8 mouse cellular contexts compared by ENCODE assay signal in the genomic region with DNA sequence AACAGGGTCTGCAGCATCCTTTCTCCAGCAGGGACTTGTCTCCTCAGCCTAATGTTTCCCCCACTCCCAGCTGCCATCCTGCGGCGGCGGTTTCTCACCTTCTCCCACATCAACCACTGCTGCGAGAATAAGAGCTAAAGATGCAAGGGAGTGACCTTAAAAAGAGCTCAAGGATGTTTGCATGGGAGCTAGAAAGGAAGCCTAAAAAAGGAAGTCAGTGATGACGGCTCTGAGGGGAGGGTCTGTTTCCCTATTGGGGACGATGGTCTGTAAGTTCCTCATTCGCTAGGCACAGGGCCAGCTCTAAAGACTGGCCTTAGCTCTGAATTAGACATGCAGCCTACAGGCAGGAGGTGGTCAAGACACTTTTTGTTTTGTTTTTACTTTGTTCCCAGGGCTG. TPM values are rescaled to one million over a fixed set of nuclear protein-coding genes. Genes with fewer than 3 reads are reported as not detected.
DNase-seq lines count a peak whose midpoint lies in the region; ATAC-seq lines count a peak whose summit lies in the region.

No protein-coding gene starts in this region.

- H3K36me3 ChIP-seq in embryonic facial prominence, embryonic 14.5 days (ENCODE audit: control insufficient read depth, insufficient read depth, low read length): no peaks in the 10 kb centered on the region
- no peaks in the 10 kb centered on the region for H3K36me3 ChIP-seq in embryonic facial prominence, embryonic 10.5 days (replicated peaks)
- no peaks in the 10 kb centered on the region for H3K36me3 ChIP-seq in megakaryocyte, embryonic 14.5 days (replicated peaks; ENCODE audit: low read length)
- no peaks in the 10 kb centered on the region for H3K36me3 ChIP-seq in forebrain, embryonic 12.5 days (replicated peaks)

- H3K4me3 ChIP-seq in embryonic facial prominence, embryonic 14.5 days (ENCODE audit: low read depth, low read length): no peak overlapping the region
- no peak overlapping the region for H3K4me3 ChIP-seq in embryonic facial prominence, embryonic 10.5 days
- peak overlapping the region; percentile 78 for H3K4me3 ChIP-seq in megakaryocyte, embryonic 14.5 days (replicated peaks)
- no peak overlapping the region for H3K4me3 ChIP-seq in forebrain, embryonic 12.5 days (replicated peaks)

- intact Hi-C loops in heart, postnatal 14 days (cut with DNase I): no loop called here

- no peaks in the 10 kb centered on the region for H3K9me3 ChIP-seq in embryonic facial prominence, embryonic 14.5 days (ENCODE audit: control insufficient read depth, low read length)
- peaks cover 2% of the 10 kb centered on the region; the same call in 1 of the 2 replicates for H3K9me3 ChIP-seq in embryonic facial prominence, embryonic 10.5 days
- no peaks in the 10 kb centered on the region for H3K9me3 ChIP-seq in megakaryocyte, embryonic 14.5 days
- H3K9me3 ChIP-seq in forebrain, embryonic 12.5 days: no peaks in the 10 kb centered on the region

- no peak overlapping the region for H3K27ac ChIP-seq in embryonic facial prominence, embryonic 14.5 days (replicated peaks; ENCODE audit: low read depth, low read length)
- no peak overlapping the region for H3K27ac ChIP-seq in embryonic facial prominence, embryonic 10.5 days (replicated peaks)
- H3K27ac ChIP-seq in forebrain, embryonic 12.5 days: no peak overlapping the region

- no peaks in the 10 kb centered on the region for H3K4me1 ChIP-seq in embryonic facial prominence, embryonic 14.5 days (ENCODE audit: control insufficient read depth, insufficient read depth, low read length)
- H3K4me1 ChIP-seq in embryonic facial prominence, embryonic 10.5 days: peaks cover 6% of the 10 kb centered on the region; the same call in 1 of the 2 replicates
- peaks cover 37% of the 10 kb centered on the region for H3K4me1 ChIP-seq in megakaryocyte, embryonic 14.5 days
- H3K4me1 ChIP-seq in forebrain, embryonic 12.5 days: no peaks in the 10 kb centered on the region

- no peaks in the 10 kb centered on the region for H3K27me3 ChIP-seq in embryonic facial prominence, embryonic 14.5 days (replicated peaks; ENCODE audit: control insufficient read depth, insufficient read depth, low read length)
- H3K27me3 ChIP-seq in embryonic facial prominence, embryonic 10.5 days (replicated peaks; ENCODE audit: low read depth, poor library complexity, severe bottlenecking): no peaks in the 10 kb centered on the region
- peaks cover 5% of the 10 kb centered on the region for H3K27me3 ChIP-seq in megakaryocyte, embryonic 14.5 days (replicated peaks)
- H3K27me3 ChIP-seq in forebrain, embryonic 12.5 days: no peaks in the 10 kb centered on the region

- DNase-seq in embryonic facial prominence, embryonic 14.5 days (ENCODE audit: low spot score): peak; percentile 46
- DNase-seq in embryonic facial prominence, embryonic 10.5 days (ENCODE audit: low spot score): no peak
- peak; percentile 5 for DNase-seq in urinary bladder, postnatal 14 days (ENCODE audit: low spot score)
- no peak for DNase-seq in urinary bladder, postnatal 10 days (ENCODE audit: low spot score)
- peak; percentile 13 to 46 for DNase-seq in heart, postnatal 14 days
- no peak for DNase-seq in retina, embryonic 14.5 days (ENCODE audit: low spot score)

- no peak for ATAC-seq in embryonic facial prominence, embryonic 14.5 days (ENCODE audit: low read depth)
- ATAC-seq in forebrain, embryonic 12.5 days (ENCODE audit: low FRiP score): no peak

- no peak overlapping the region for H3K4me2 ChIP-seq in embryonic facial prominence, embryonic 14.5 days (ENCODE audit: low read depth, low read length)
- no peak overlapping the region for H3K4me2 ChIP-seq in forebrain, embryonic 12.5 days

- H3K9ac ChIP-seq in embryonic facial prominence, embryonic 14.5 days (ENCODE audit: low read depth, low read length): no peak overlapping the region
- no peak overlapping the region for H3K9ac ChIP-seq in forebrain, embryonic 12.5 days

- 64% methylated on average over 7 of the region's 7 CpGs for WGBS in embryonic facial prominence, embryonic 14.5 days
- WGBS in embryonic facial prominence, embryonic 10.5 days: 68% methylated on average over 7 of the region's 7 CpGs
- 74% methylated on average over 7 of the region's 7 CpGs for WGBS in forebrain, embryonic 12.5 days

RNA-seq across cellular contexts. Expression of gene Slc25a43, which starts 1.3 kb away (rescaled TPM):
- 1.5 and 1.9 TPM in 2 replicates for polyA plus RNA-seq in embryonic facial prominence, embryonic 14.5 days (2014; fragmentation: Nextera tagmentation; extraction: Ambion mirVana)
- 1.1 and 2.0 TPM in 2 replicates for polyA plus RNA-seq in embryonic facial prominence, embryonic 10.5 days (2016; fragmentation: Nextera tagmentation; extraction: Ambion mirVana)
- under 1 TPM; 0.32 to 0.38 TPM for total RNA-seq in heart, postnatal 14 days (2021)
- 2.6 TPM in 1 of 2 replicates, not detected in the other for polyA plus RNA-seq in megakaryocyte, embryonic 14.5 days (2012; ENCODE audit: insufficient read depth, low replicate concordance)
- polyA plus RNA-seq in forebrain, embryonic 12.5 days (2016; fragmentation: Nextera tagmentation; extraction: Ambion mirVana): 0.47 and 0.86 TPM in 2 replicates

RNA-seq across cellular contexts. Expression of gene Slc25a5, which starts 50.7 kb away (rescaled TPM):
- 555 and 588 TPM in 2 replicates for polyA plus RNA-seq in embryonic facial prominence, embryonic 14.5 days (2014; fragmentation: Nextera tagmentation; extraction: Ambion mirVana)
- 764 and 848 TPM in 2 replicates for polyA plus RNA-seq in embryonic facial prominence, embryonic 10.5 days (2016; fragmentation: Nextera tagmentation; extraction: Ambion mirVana)
- 100 to 1,000 TPM; 545 to 681 TPM for total RNA-seq in heart, postnatal 14 days (2021)
- 5.3 and 23.0 TPM in 2 replicates for polyA plus RNA-seq in megakaryocyte, embryonic 14.5 days (2012; ENCODE audit: insufficient read depth, low replicate concordance)
- 694 and 710 TPM in 2 replicates for polyA plus RNA-seq in forebrain, embryonic 12.5 days (2016; fragmentation: Nextera tagmentation; extraction: Ambion mirVana)

Comparison
In these comparisons a context has a peak if more than half of its experiments do, and no peak if none do; other contexts are left out.
1. DNase-seq: peak in embryonic facial prominence, embryonic 14.5 days (single experiment), urinary bladder, postnatal 14 days (single experiment) and heart, postnatal 14 days (2 of 2); none in embryonic facial prominence, embryonic 10.5 days (single experiment), urinary bladder, postnatal 10 days (single experiment) and retina, embryonic 14.5 days (single experiment).
2. RNA of gene Slc25a5, which starts 50.7 kb away (polyA plus RNA-seq): 764 to 848 TPM in embryonic facial prominence, embryonic 10.5 days, 694 to 710 TPM in forebrain, embryonic 12.5 days and 555 to 588 TPM in embryonic facial prominence, embryonic 14.5 days; 5.3 to 23.0 TPM in megakaryocyte, embryonic 14.5 days; every median in the first group is over 10 times any median in the second.